Comparison of ENCODE assay signal across 16 mouse cellular contexts in the genomic region with DNA sequence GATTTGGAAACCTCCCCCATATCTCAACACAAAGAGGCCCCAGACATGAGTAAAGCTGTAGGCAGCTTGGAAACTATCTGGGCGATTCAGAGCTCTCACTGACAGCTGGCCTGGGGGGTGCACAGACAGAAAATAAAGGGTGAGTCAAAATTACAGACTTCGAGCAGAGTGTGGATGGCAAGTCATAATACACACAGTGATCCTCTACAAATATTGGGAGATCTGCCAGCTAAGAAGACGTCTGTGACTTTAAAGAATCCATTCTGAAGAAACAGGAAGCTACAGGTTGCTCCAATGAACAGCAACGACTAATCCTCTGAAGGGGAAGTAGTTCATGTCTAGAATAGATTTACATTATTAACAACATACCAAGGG. TPM values are rescaled to one million over a fixed set of nuclear protein-coding genes. Genes with fewer than 3 reads are reported as not detected.
A peak's percentile ranks its signal among the peaks of the same experiment; 100 is the strongest.
DNase-seq lines count a peak whose midpoint lies in the region; ATAC-seq and TF ChIP-seq lines count a peak whose summit lies in the region.
"Had no signal": no experiment of that assay in that cellular context is flagged by ENCODE, and none has a peak within 500 bp of the region (broad histone marks: within the 10 kb centered on the region; RNA-seq: fewer than 3 reads in every experiment).

No protein-coding gene starts in this region.

- no peaks in the 10 kb centered on the region for H3K9me3 ChIP-seq in heart, embryonic 11.5 days (replicated peaks; ENCODE audit: control insufficient read depth, low read length)
- no peaks in the 10 kb centered on the region for H3K9me3 ChIP-seq in lung, embryonic 14.5 days (ENCODE audit: low read depth, low read length)
- H3K9me3 ChIP-seq: embryonic facial prominence, embryonic 13.5 days; midbrain, embryonic 10.5 days; neural tube, embryonic 13.5 days had no signal

- peaks cover 2% of the 10 kb centered on the region; the same call in 1 of the 2 replicates for H3K4me1 ChIP-seq in heart, embryonic 11.5 days (ENCODE audit: control insufficient read depth, insufficient read depth, low read length)
- peaks cover 10% of the 10 kb centered on the region; the same call in 1 of the 2 replicates for H3K4me1 ChIP-seq in lung, embryonic 14.5 days (ENCODE audit: insufficient read depth)
- H3K4me1 ChIP-seq: embryonic facial prominence, embryonic 13.5 days; limb, embryonic 12.5 days; midbrain, embryonic 10.5 days had no signal

- no peaks in the 10 kb centered on the region for H3K27me3 ChIP-seq in heart, embryonic 11.5 days (ENCODE audit: control insufficient read depth, insufficient read depth, low read length)
- H3K27me3 ChIP-seq in lung, embryonic 14.5 days (ENCODE audit: insufficient read depth, low read length): no peaks in the 10 kb centered on the region
- H3K27me3 ChIP-seq: embryonic facial prominence, embryonic 13.5 days; limb, embryonic 12.5 days; neural tube, embryonic 13.5 days had no signal

- H3K9ac ChIP-seq in heart, embryonic 11.5 days (ENCODE audit: low read depth, low read length): no peak overlapping the region
- H3K9ac ChIP-seq in lung, embryonic 14.5 days: no peak overlapping the region
- H3K9ac ChIP-seq: embryonic facial prominence, embryonic 13.5 days; hindbrain, embryonic 14.5 days; limb, embryonic 12.5 days; neural tube, embryonic 13.5 days had no signal

- DNase-seq in heart, adult 9 months (ENCODE audit: low spot score in 2 of 2): no peak
- peak; percentile 62 for DNase-seq in lung, embryonic 14.5 days
- no peak for DNase-seq in lung, postnatal 25 days (ENCODE audit: low spot score)
- DNase-seq in adipocyte (ENCODE audit: low spot score): peak; percentile 17
- peak; percentile 6 for DNase-seq in lung, postnatal 36 days
- DNase-seq in thymus, postnatal 14 days: no peak
- no peak for DNase-seq in spleen, postnatal 36 days (ENCODE audit: low spot score in 2 of 2)
- DNase-seq: cerebellum, adult 18-20 months had no signal

- H3K4me2 ChIP-seq in heart, embryonic 11.5 days: no peak overlapping the region
- peak overlapping the region; percentile 38; the same call in 1 of the 2 replicates for H3K4me2 ChIP-seq in lung, embryonic 14.5 days
- H3K4me2 ChIP-seq: embryonic facial prominence, embryonic 13.5 days; hindbrain, embryonic 14.5 days; limb, embryonic 12.5 days; neural tube, embryonic 13.5 days had no signal

- WGBS in heart, embryonic 11.5 days (ENCODE audit: insufficient replicate concordance): 35% methylated on average over 4 of the region's 4 CpGs
- WGBS in lung, embryonic 14.5 days: 16% methylated on average over 4 of the region's 4 CpGs

- no peak overlapping the region for H3K4me3 ChIP-seq in heart, embryonic 11.5 days (ENCODE audit: low read depth, low read length)
- no peak overlapping the region for H3K4me3 ChIP-seq in lung, embryonic 14.5 days (ENCODE audit: low read depth, low read length)
- H3K4me3 ChIP-seq: embryonic facial prominence, embryonic 13.5 days; limb, embryonic 12.5 days; midbrain, embryonic 10.5 days; neural tube, embryonic 13.5 days had no signal

- ATAC-seq in heart, embryonic 11.5 days (replicated peaks; ENCODE audit: insufficient number of reproducible peaks, low FRiP score, low TSS enrichment): no peak
- peak; percentile 69; the same call in 1 of the 2 replicates for ATAC-seq in lung, embryonic 14.5 days (ENCODE audit: insufficient read depth)

- peak overlapping the region; percentile 54; the same call in 1 of the 2 replicates for H3K27ac ChIP-seq in heart, embryonic 11.5 days (ENCODE audit: low read depth, low read length)
- H3K27ac ChIP-seq in lung, embryonic 14.5 days (ENCODE audit: low read depth): peak overlapping the region; percentile 73; the same call in 1 of the 2 replicates
- H3K27ac ChIP-seq: embryonic facial prominence, embryonic 13.5 days; hindbrain, embryonic 14.5 days; limb, embryonic 12.5 days; midbrain, embryonic 10.5 days; neural tube, embryonic 13.5 days had no signal

- TF ChIP-seq CTCF in lung, embryonic 14.5 days (IDR thresholded peaks at IDR 0.05; ENCODE audit: low read depth): no peak

- H3K36me3 ChIP-seq in heart, embryonic 11.5 days (ENCODE audit: control insufficient read depth, insufficient read depth, low read length): no peaks in the 10 kb centered on the region
- H3K36me3 ChIP-seq in lung, embryonic 14.5 days (ENCODE audit: insufficient read depth): no peaks in the 10 kb centered on the region
- H3K36me3 ChIP-seq: embryonic facial prominence, embryonic 13.5 days; limb, embryonic 12.5 days; midbrain, embryonic 10.5 days; neural tube, embryonic 13.5 days had no signal

RNA-seq across cellular contexts. Expression of gene Serpina9, which starts 10.3 kb away (rescaled TPM):
- polyA plus RNA-seq in heart, embryonic 11.5 days (2014; fragmentation: Nextera tagmentation; extraction: Ambion mirVana): 0.04 and 0.21 TPM in 2 replicates
- polyA plus RNA-seq in lung, embryonic 14.5 days (2014; fragmentation: Nextera tagmentation; extraction: Ambion mirVana): not detected in 2 replicates
- polyA plus RNA-seq: hindbrain, embryonic 14.5 days; limb, embryonic 12.5 days; midbrain, embryonic 10.5 days; neural tube, embryonic 13.5 days had no signal

RNA-seq across cellular contexts. Expression of gene Serpina11, which starts 13.5 kb away (rescaled TPM):
- 0.16 TPM in 1 of 2 replicates, not detected in the other for polyA plus RNA-seq in heart, embryonic 11.5 days (2014; fragmentation: Nextera tagmentation; extraction: Ambion mirVana)
- not detected in 2 replicates for polyA plus RNA-seq in lung, embryonic 14.5 days (2014; fragmentation: Nextera tagmentation; extraction: Ambion mirVana)
- polyA plus RNA-seq: embryonic facial prominence, embryonic 13.5 days; hindbrain, embryonic 14.5 days; kidney, embryonic 16.5 days; limb, embryonic 12.5 days; midbrain, embryonic 10.5 days; neural tube, embryonic 13.5 days; testis, adult 2 months had no signal

RNA-seq across cellular contexts. Expression of gene Serpina12, which starts 41.0 kb away (rescaled TPM):
- 0.10 TPM in 1 of 2 replicates, not detected in the other for polyA plus RNA-seq in heart, embryonic 11.5 days (2014; fragmentation: Nextera tagmentation; extraction: Ambion mirVana)
- not detected in 2 replicates for polyA plus RNA-seq in lung, embryonic 14.5 days (2014; fragmentation: Nextera tagmentation; extraction: Ambion mirVana)
- polyA plus RNA-seq: embryonic facial prominence, embryonic 13.5 days; hindbrain, embryonic 14.5 days; kidney, embryonic 16.5 days; limb, embryonic 12.5 days; midbrain, embryonic 10.5 days; neural tube, embryonic 13.5 days; testis, adult 2 months had no signal

RNA-seq across cellular contexts. Expression of gene Serpina1e, which starts 44.5 kb away (rescaled TPM):
- 0.42 TPM in 1 of 2 replicates, not detected in the other for polyA plus RNA-seq in heart, embryonic 11.5 days (2014; fragmentation: Nextera tagmentation; extraction: Ambion mirVana)
- polyA plus RNA-seq in lung, embryonic 14.5 days (2014; fragmentation: Nextera tagmentation; extraction: Ambion mirVana): 0.16 TPM in 1 of 2 replicates, not detected in the other
- polyA plus RNA-seq: embryonic facial prominence, embryonic 13.5 days; hindbrain, embryonic 14.5 days; limb, embryonic 12.5 days; midbrain, embryonic 10.5 days; neural tube, embryonic 13.5 days had no signal

Comparison
In these comparisons a context has a peak if more than half of its experiments do, and no peak if none do; other contexts are left out.
1. DNase-seq: peak in lung, embryonic 14.5 days (single experiment), adipocyte (single experiment) and lung, postnatal 36 days (single experiment); none in heart, adult 9 months (0 of 2), lung, postnatal 25 days (single experiment), thymus, postnatal 14 days (single experiment) and spleen, postnatal 36 days (0 of 2).